Mouse (Mus musculus) lung, adult 2 months (tissue): ENCODE results near the gene Sept1. TPM values are rescaled to one million over a fixed set of nuclear protein-coding genes. Genes with fewer than 3 reads are reported as not detected.

ENCODE experiments used
- DNase-seq: peaks from one replicate; pipeline ENCODE4 v3.0.0; 2022
- H3K4me1 ChIP-seq: fragments of 200-500 bp; 2 replicates; pipeline ENCODE4 v1.6.1; 2011; ENCODE audit warnings: low read length; ENCODE audit not compliant: control insufficient read depth, insufficient read depth
- H3K4me3 ChIP-seq: fragments of 200-500 bp; replicated peaks from 2 replicates; pipeline ENCODE3; 2011; ENCODE audit warnings: low read depth, mild to moderate bottlenecking, control low read depth, low read length; ENCODE audit errors: extremely low read depth
- CTCF ChIP-seq: fragments of 200-500 bp; IDR thresholded peaks from 2 replicates; pipeline ENCODE4 v1.5.1; 2011; ENCODE audit warnings: mild to moderate bottlenecking, low read length, control low read depth; ENCODE audit not compliant: insufficient read depth
- POLR2A ChIP-seq: fragments of 200-500 bp; IDR thresholded peaks from 2 replicates; pipeline ENCODE4 v1.6.1; 2011; ENCODE audit warnings: low read depth, mild to moderate bottlenecking, control low read depth, low read length, borderline replicate concordance; ENCODE audit errors: extremely low read depth
- WGBS: fragments of 180-500 bp; shearing (Covaris S2); methylation state at CpG from one replicate; pipeline ENCODE4 v1.1.7; 2018; 5-methylcytosine and 5-hydroxymethylcytosine counted together
- polyA plus RNA-seq: library from polyadenylated mRNA; depleted of rRNA; stranded (reverse); fragments of >200 nt; gene quantifications from 2 replicates; pipeline ENCODE4 v1.2.3, GENCODE M21; 2012

Gene Sept1
- polyA plus RNA-seq, 1 experiment = 28.5 TPM

- 86% methylated on average over 4 of the region's 4 CpGs for WGBS
- H3K4me1 ChIP-seq = peaks cover 9% of the 10 kb centered on the region
- H3K4me3 ChIP-seq = no peak overlapping the region
- TF ChIP-seq POLR2A (no peak), CTCF (no peak)
- DNase-seq = no peak
Observed at GRCm38 (mm10) chr7:127271093-127271492, 38.2 kb upstream of the Sept1 start.

- no peak overlapping the region for H3K4me3 ChIP-seq
- TF ChIP-seq POLR2A (no peak), CTCF (no peak)
- WGBS = 86% methylated on average over 5 of the region's 5 CpGs
- DNase-seq = no peak
- peaks cover 9% of the 10 kb centered on the region for H3K4me1 ChIP-seq
Observed at GRCm38 (mm10) chr7:127270666-127271065, 37.7 kb upstream of the Sept1 start.

DNA sequence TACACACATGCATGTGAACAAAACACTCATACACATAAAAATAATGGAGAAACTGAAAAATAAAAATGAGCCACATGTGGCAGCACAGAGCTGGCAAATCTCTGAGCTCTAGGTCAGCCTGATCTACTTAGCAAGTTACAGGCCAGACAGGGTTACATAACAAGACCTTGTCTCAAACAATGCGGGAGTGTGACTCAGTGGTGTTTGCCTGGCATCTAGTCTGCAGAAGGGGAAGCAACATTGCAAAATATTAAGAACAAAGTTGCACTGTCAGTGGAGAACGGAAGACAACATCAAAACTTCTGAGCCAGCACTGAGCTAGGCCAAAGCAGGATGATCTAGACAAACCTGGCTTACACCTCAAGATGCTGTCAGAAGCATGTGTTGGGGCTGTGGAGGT lies 37.3 kb upstream of the Sept1 start:
- 60% methylated on average over 2 of the region's 2 CpGs for WGBS
- TF ChIP-seq POLR2A (no peak), CTCF (no peak)
- H3K4me1 ChIP-seq = peaks cover 9% of the 10 kb centered on the region
- DNase-seq = no peak
- no peak overlapping the region for H3K4me3 ChIP-seq

DNA sequence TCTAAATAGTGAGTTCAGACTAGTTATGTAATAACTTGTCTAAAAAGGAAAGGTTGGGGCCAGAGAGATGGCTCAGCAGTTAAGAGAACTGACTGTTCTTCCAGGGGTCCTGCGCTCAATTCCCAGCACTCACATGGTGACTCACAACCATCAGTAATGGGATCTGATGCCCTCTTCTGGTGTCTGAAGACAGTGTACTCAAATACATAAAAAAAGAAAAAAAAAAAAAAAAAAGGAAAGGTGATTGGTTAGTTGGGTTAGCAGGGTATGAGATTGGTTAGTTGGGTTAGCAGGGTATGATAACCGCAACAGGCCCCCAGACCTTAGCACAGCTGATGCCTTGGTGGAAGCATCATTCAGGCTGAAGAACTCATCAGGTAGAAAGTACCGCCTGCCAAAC lies 30.6 kb upstream of the Sept1 start:
- 88% methylated on average over 3 of the region's 3 CpGs for WGBS
- Histone ChIP-seq H3K4me3 (no peak overlapping the region), H3K4me1 (peaks cover 4% of the 10 kb centered on the region; the same call in 1 of the 2 replicates)
- TF ChIP-seq CTCF = no peak
- TF ChIP-seq POLR2A = no peak
- no peak for DNase-seq

- no peak overlapping the region for H3K4me3 ChIP-seq
- 68% methylated on average over 10 of the region's 10 CpGs for WGBS
- peaks cover 4% of the 10 kb centered on the region; the same call in 1 of the 2 replicates for H3K4me1 ChIP-seq
- DNase-seq = no peak
- no peak for TF ChIP-seq POLR2A
- TF ChIP-seq CTCF = no peak
Observed at GRCm38 (mm10) chr7:127262218-127262961, 29.5 kb upstream of the Sept1 start.

DNA sequence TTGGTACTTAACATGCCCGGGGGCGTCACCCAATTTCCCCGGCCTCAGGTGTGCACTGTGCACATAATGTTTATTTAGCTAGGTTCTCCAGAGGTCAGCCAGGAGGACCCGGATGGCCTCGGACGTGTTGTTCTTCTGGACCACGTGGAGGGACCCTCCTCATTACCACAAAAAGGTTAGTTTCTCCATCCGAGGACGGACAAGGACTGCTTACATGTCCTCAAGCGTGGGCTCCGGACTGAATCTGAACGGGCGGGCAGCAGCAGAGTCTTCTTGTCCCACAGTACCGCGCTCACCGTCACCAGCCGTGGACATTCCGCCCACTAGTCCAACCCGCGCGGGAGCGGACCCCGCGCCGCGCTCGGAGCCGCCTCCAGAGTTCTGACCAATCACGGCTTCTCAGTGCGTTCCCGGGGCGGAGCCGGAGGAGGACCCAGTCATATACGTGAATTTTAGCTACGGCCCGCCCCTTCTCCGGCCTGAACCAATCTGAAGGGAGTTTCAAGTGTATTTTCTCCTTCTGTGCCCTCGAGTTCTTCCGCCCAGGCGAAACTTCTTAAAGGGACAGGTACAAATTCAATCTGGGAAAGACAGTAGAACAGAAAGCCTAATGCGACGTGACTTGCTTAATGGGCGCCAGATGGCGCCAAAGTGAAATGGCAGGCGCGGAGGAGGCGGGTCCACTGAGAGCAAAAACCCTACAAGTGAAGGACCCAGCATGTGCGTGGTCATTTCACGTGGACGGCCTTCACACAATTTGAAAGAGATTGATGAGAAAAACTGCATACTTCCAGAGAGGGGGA lies 27.6 kb upstream of the Sept1 start, which contains the start of gene Dctpp1:
Gene Dctpp1, minus strand, starts transcription at position 401 of the 803 bp plus-strand sequence.
- Histone ChIP-seq H3K4me1 (peaks cover 4% of the 10 kb centered on the region; the same call in 1 of the 2 replicates), H3K4me3 (peak within 1 kb of the TSS; percentile 81)
- TF ChIP-seq POLR2A (peak; percentile 82; the same call in 1 of the 2 replicates), CTCF (peak; percentile 82)
- WGBS = under 1% methylated on average over 50 of the region's 50 CpGs
- DNase-seq = peak; percentile 94

- no peak overlapping the region for H3K4me3 ChIP-seq
- TF ChIP-seq CTCF (no peak), POLR2A (no peak)
- DNase-seq = no peak
- peaks cover 4% of the 10 kb centered on the region; the same call in 1 of the 2 replicates for H3K4me1 ChIP-seq
- 68% methylated on average over 8 of the region's 8 CpGs for WGBS
Observed at GRCm38 (mm10) chr7:127259186-127259905, 26.4 kb upstream of the Sept1 start.

DNA sequence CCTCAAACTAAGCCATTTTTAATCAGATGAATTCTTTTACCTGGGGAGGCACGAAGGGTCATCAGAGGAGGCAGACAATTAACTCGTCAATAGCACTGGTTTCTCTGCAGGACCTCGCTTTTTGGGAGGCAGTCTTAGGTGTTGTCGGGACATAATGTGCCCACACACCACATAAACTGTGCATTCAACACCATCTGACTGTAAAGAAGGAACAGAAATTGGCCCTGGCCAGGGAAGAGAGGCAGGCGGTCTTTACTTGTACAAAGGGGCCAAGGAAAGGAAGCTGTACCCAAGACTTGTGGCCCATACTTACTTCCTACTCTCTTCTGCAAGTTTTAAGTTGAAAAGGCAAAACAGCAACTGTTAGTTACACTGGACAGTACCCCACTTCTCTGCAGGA lies 23.6 kb upstream of the Sept1 start:
- peaks cover 4% of the 10 kb centered on the region; the same call in 1 of the 2 replicates for H3K4me1 ChIP-seq
- no peak overlapping the region for H3K4me3 ChIP-seq
- TF ChIP-seq CTCF (no peak), POLR2A (no peak)
- whole genome bisulfite sequencing = 83% methylated on average over 5 of the region's 5 CpGs
- DNase-seq = no peak

- TF ChIP-seq POLR2A = no peak
- no peak for TF ChIP-seq CTCF
- no peak overlapping the region for H3K4me3 ChIP-seq
- peaks cover 1% of the 10 kb centered on the region; the same call in 1 of the 2 replicates for H3K4me1 ChIP-seq
- DNase-seq = no peak
- WGBS = 90% methylated on average over 2 of the region's 2 CpGs
Observed at GRCm38 (mm10) chr7:127255965-127256364, 23.0 kb upstream of the Sept1 start.

DNA sequence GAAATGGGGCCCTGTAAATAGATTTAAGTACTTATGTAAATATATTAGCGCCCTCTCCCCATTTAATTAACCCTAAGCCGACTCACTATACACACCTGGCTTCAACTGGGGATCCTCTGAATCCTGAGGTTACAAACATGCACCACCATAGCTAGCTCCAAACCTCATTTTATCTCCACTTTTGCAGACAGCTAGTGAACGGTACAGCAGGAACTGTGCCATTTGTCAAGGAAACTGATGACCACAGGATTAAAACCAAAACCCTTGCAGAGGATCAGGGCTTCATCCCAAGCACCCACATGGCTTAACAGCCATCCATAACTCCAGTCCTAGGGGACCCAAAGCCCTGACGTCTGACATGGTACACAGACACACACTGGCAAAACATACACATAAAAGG lies 22.1 kb upstream of the Sept1 start:
- H3K4me3 ChIP-seq = no peak overlapping the region
- no peak for DNase-seq
- 16% methylated on average over 4 of the region's 4 CpGs for WGBS
- no peaks in the 10 kb centered on the region; the same call in 1 of the 2 replicates for H3K4me1 ChIP-seq
- TF ChIP-seq POLR2A (0 out of 2 replicates have a peak, but pooled peaks have one; percentile 17), CTCF (no peak)
